Mouse (Mus musculus) kidney, adult 2 months (tissue): Measurements from ENCODE around the gene Gm11020.

Experiments
- CTCF ChIP-seq: fragments of 200-500 bp; conservative IDR thresholded peaks from 2 replicates; pipeline ENCODE4 v1.5.1; 2011; ENCODE audit warnings: low read depth, mild to moderate bottlenecking, control low read depth, low read length, moderate library complexity, mixed read lengths; ENCODE audit not compliant: insufficient read depth, insufficient read length
- POLR2A ChIP-seq: fragments of 200-500 bp; IDR thresholded peaks from one replicate; pipeline ENCODE4 v1.6.1; 2011; ENCODE audit warnings: low read depth, low read length, control low read depth

GRCm38 (mm10) chr8:104365695-104366094 is 44.3 kb downstream of the Gm11020 start:
- no peak for TF ChIP-seq CTCF
- no peak for TF ChIP-seq POLR2A
